Mouse (Mus musculus) splenic B cell, adult 2 months (primary cell): ENCODE data around the gene Tle6.
A peak's percentile ranks its signal among the peaks of the same experiment; 100 is the strongest.

Source experiments
- DNase-seq: peaks from one replicate; pipeline ENCODE4 v3.0.0-alpha.2; 2011; ENCODE audit warnings: low read depth, low spot score
- H3K27me3 ChIP-seq: 2 replicates; pipeline ENCODE4 v1.6.1; 2012; ENCODE audit warnings: mild to moderate bottlenecking, low read length, moderate library complexity, mixed read lengths; ENCODE audit not compliant: control insufficient read depth, poor library complexity, insufficient read depth, severe bottlenecking
- H3K36me3 ChIP-seq: 2 replicates; pipeline ENCODE4 v1.6.1; 2012; ENCODE audit warnings: mild to moderate bottlenecking, low read length, moderate library complexity, mixed read lengths; ENCODE audit not compliant: control insufficient read depth, poor library complexity, insufficient read depth, severe bottlenecking

Tle6 gene

GRCm38 (mm10) chr10:81604968-81605665 is 4.2 kb upstream of the Tle6 start:
- no peaks in the 10 kb centered on the region for H3K27me3 ChIP-seq
- H3K36me3 ChIP-seq = no peaks in the 10 kb centered on the region
- DNase-seq = peak; percentile 90

GRCm38 (mm10) chr10:81604019-81604967 is 3.4 kb upstream of the Tle6 start:
- DNase-seq = peak; percentile 39
- Histone ChIP-seq H3K27me3 (no peaks in the 10 kb centered on the region), H3K36me3 (no peaks in the 10 kb centered on the region)

GRCm38 (mm10) chr10:81602741-81603151 is 1.9 kb upstream of the Tle6 start:
- H3K36me3 ChIP-seq = no peaks in the 10 kb centered on the region
- peak; percentile 79 for DNase-seq
- H3K27me3 ChIP-seq = no peaks in the 10 kb centered on the region

DNA sequence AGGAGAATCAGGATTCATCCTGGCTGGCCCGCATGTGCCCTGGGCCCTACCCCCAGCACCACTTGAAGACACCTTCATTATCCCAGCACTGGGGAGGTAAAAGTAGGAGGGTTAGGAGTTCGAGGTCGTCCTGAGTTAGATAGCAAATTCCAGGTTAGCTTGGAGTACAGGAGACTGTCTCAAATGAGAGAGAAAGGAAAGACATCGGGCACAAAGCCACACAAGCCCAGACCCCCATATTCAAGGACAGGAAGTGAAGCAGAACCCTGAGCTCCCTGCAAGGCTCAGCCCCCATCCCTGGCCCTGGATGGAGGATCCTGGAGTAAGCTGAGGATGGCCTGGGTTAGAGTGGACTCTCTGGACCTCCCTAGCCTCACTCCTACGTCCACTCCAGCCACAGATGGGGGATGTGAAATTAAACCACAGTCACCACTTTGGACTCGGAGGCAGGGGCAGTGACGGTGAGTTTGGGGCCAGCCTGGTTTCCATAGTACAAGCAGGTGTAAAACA is 578 bp upstream of the Tle6 start:
- Histone ChIP-seq H3K27me3 (no peaks in the 10 kb centered on the region), H3K36me3 (no peaks in the 10 kb centered on the region)
- DNase-seq = no peak

DNA sequence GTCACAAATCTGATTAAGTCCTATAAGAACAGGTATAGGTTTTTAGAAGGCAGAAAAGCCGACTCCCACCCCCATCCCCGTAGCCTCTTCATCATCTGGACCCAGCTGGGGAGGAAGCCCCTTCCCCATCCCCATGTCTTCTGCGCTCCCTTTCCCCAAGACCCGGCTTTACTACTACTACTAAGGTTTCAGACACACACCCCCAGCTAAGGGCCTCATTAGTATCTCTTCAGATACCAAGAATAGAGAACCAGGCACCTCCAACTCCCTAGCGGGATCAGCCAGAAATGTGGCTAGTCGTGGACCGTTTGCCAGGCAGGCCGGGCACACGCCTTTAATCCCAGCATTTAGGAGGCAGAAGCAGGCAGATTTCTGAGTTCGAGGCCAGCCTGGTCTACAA is 777 bp downstream of the Tle6 start:
- H3K27me3 ChIP-seq = no peaks in the 10 kb centered on the region
- no peak for DNase-seq
- no peaks in the 10 kb centered on the region for H3K36me3 ChIP-seq

GRCm38 (mm10) chr10:81599630-81600029 is 1.2 kb downstream of the Tle6 start:
- no peak for DNase-seq
- no peaks in the 10 kb centered on the region for H3K27me3 ChIP-seq
- no peaks in the 10 kb centered on the region for H3K36me3 ChIP-seq

GRCm38 (mm10) chr10:81598871-81599270 is 2.0 kb downstream of the Tle6 start:
- Histone ChIP-seq H3K36me3 (no peaks in the 10 kb centered on the region), H3K27me3 (no peaks in the 10 kb centered on the region)
- DNase-seq = no peak

GRCm38 (mm10) chr10:81598342-81598741 is 2.5 kb downstream of the Tle6 start:
- no peak for DNase-seq
- no peaks in the 10 kb centered on the region for H3K27me3 ChIP-seq
- no peaks in the 10 kb centered on the region for H3K36me3 ChIP-seq

- no peak for DNase-seq
- Histone ChIP-seq H3K27me3 (no peaks in the 10 kb centered on the region), H3K36me3 (no peaks in the 10 kb centered on the region)
Observed at GRCm38 (mm10) chr10:81597137-81597950, 3.5 kb downstream of the Tle6 start.

DNA sequence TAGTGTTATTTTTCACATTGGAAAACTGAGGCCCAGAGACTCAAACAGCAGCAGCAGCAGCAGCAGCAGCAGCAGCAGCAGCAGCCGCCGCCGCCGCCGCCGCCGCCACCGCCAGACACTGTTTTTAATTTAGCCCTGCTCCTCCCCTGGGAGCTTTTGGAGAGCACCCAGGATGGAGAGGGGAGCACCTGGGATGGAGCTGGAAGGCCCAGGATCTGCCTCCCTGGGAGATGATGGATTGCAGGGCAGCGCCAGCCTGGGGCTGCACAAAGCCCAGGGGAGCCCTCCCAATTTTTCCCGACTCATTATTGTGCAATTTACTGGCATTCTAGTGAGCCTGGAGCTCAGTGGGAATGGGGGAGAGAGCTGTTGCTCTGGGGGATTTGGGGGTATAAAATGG is 4.3 kb downstream of the Tle6 start:
- DNase-seq = no peak
- Histone ChIP-seq H3K36me3 (no peaks in the 10 kb centered on the region), H3K27me3 (no peaks in the 10 kb centered on the region)

- no peaks in the 10 kb centered on the region for H3K27me3 ChIP-seq
- no peaks in the 10 kb centered on the region for H3K36me3 ChIP-seq
- no peak for DNase-seq
Observed at GRCm38 (mm10) chr10:81595599-81595998, 5.3 kb downstream of the Tle6 start.

DNA sequence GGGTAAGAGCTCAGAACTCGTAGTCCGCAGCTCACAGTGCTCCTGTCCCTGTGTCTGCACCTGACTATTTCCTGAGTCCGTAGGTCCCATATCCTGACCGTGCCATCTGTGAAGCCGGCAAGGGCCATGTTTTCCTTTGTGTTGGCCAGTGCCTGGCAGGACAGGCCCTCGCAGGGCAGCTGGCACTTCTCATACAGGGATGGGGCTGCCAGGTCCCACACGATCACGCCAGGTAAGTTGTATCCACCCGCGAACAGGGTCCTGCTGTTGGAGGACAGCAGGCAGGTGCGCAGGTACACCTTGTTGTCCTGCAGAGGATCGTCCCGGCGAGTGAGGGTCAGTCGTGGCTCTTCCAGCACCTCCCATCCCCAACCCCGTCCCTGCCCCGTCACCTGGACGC is 6.9 kb downstream of the Tle6 start:
- no peaks in the 10 kb centered on the region for H3K36me3 ChIP-seq
- DNase-seq = no peak
- no peaks in the 10 kb centered on the region for H3K27me3 ChIP-seq

GRCm38 (mm10) chr10:81593223-81593622 is 7.7 kb downstream of the Tle6 start:
- H3K36me3 ChIP-seq = no peaks in the 10 kb centered on the region
- DNase-seq = no peak
- no peaks in the 10 kb centered on the region for H3K27me3 ChIP-seq

- Histone ChIP-seq H3K27me3 (no peaks in the 10 kb centered on the region), H3K36me3 (no peaks in the 10 kb centered on the region)
- no peak for DNase-seq
Observed at GRCm38 (mm10) chr10:81592631-81593030, 8.2 kb downstream of the Tle6 start.
